Mouse (Mus musculus): ENCODE data around the gene Trpc1. TPM values are rescaled to one million over a fixed set of nuclear protein-coding genes. Genes with fewer than 3 reads are reported as not detected.

The Trpc1 gene
- polyA plus RNA-seq, 1 experiment from 2014 or later, result 5.1 TPM

- Histone ChIP-seq H3K36me3 (ENCODE audit: insufficient read depth, low read length) (no peaks in the 10 kb centered on the region), H3K4me2 (ENCODE audit: low read length) (no peak overlapping the region), H3K27me3 (ENCODE audit: insufficient read depth, low read length) (no peaks in the 10 kb centered on the region), H3K9me3 (replicated peaks; ENCODE audit: low read length) (no peaks in the 10 kb centered on the region), H3K9ac (ENCODE audit: low read depth, low read length) (no peak overlapping the region), H3K4me3 (replicated peaks; ENCODE audit: low read depth, low read length) (no peak overlapping the region), H3K27ac (no peak overlapping the region), H3K4me1 (replicated peaks; ENCODE audit: insufficient read depth, low read length) (no peaks in the 10 kb centered on the region)
- WGBS, result 83% methylated on average over 4 of the region's 4 CpGs
- no peak for DNase-seq (ENCODE audit: low spot score)
- TF ChIP-seq CTCF (IDR thresholded peaks at IDR 0.05; ENCODE audit: low read depth), result no peak
- ATAC-seq (replicated peaks; ENCODE audit: low FRiP score, low read depth), result no peak
Observed at GRCm38 (mm10) chr9:95699273-95699672, 50.9 kb downstream of the Trpc1 start.

GRCm38 (mm10) chr9:95697808-95698207 lies 52.4 kb downstream of the Trpc1 start:
- ATAC-seq (replicated peaks; ENCODE audit: low FRiP score, low read depth), result no peak
- H3K4me2 ChIP-seq (ENCODE audit: low read length), result no peak overlapping the region
- no peak overlapping the region for H3K9ac ChIP-seq (ENCODE audit: low read depth, low read length)
- no peaks in the 10 kb centered on the region for H3K4me1 ChIP-seq (replicated peaks; ENCODE audit: insufficient read depth, low read length)
- peak; percentile 73 for TF ChIP-seq CTCF (IDR thresholded peaks at IDR 0.05; ENCODE audit: low read depth)
- no peak overlapping the region for H3K4me3 ChIP-seq (replicated peaks; ENCODE audit: low read depth, low read length)
- no peaks in the 10 kb centered on the region for H3K27me3 ChIP-seq (ENCODE audit: insufficient read depth, low read length)
- no peaks in the 10 kb centered on the region for H3K36me3 ChIP-seq (ENCODE audit: insufficient read depth, low read length)
- WGBS, result 52% methylated on average over 2 of the region's 2 CpGs
- no peak overlapping the region for H3K27ac ChIP-seq
- H3K9me3 ChIP-seq (replicated peaks; ENCODE audit: low read length), result no peaks in the 10 kb centered on the region
- peak; percentile 19 for DNase-seq (ENCODE audit: low spot score)

- H3K36me3 ChIP-seq (ENCODE audit: insufficient read depth, low read length), result no peaks in the 10 kb centered on the region
- ATAC-seq (replicated peaks; ENCODE audit: low FRiP score, low read depth) (no peak), DNase-seq (ENCODE audit: low spot score) (no peak)
- no peak overlapping the region for H3K27ac ChIP-seq
- no peak overlapping the region for H3K4me2 ChIP-seq (ENCODE audit: low read length)
- H3K27me3 ChIP-seq (ENCODE audit: insufficient read depth, low read length), result no peaks in the 10 kb centered on the region
- H3K4me1 ChIP-seq (replicated peaks; ENCODE audit: insufficient read depth, low read length), result no peaks in the 10 kb centered on the region
- H3K9ac ChIP-seq (ENCODE audit: low read depth, low read length), result no peak overlapping the region
- H3K4me3 ChIP-seq (replicated peaks; ENCODE audit: low read depth, low read length), result no peak overlapping the region
- no peaks in the 10 kb centered on the region for H3K9me3 ChIP-seq (replicated peaks; ENCODE audit: low read length)
- no peak for TF ChIP-seq CTCF (IDR thresholded peaks at IDR 0.05; ENCODE audit: low read depth)
- 38% methylated on average over 6 of the region's 6 CpGs for WGBS
Observed at GRCm38 (mm10) chr9:95696581-95696980, 53.6 kb downstream of the Trpc1 start.

DNA sequence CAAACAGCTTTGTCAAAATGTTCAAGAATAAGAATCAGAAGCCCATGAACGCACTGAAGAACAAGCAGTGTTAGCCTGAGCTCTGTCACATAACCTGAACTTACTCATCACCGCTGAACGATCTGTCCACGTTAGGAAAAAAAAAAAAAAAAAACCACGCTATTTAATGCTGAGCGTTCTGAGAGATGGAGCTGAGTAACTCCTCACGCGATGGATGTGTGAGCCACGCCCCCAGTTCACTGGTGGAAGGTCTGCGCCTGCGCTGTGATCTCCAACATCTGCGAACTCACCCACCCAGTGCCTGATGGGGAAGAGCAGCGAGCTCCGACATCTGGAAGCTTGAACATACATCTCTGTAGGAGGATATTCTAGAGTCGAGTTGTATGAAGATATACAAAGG lies 55.2 kb downstream of the Trpc1 start:
- Histone ChIP-seq H3K27me3 (ENCODE audit: insufficient read depth, low read length) (no peaks in the 10 kb centered on the region), H3K27ac (no peak overlapping the region), H3K4me2 (ENCODE audit: low read length) (no peak overlapping the region), H3K9ac (ENCODE audit: low read depth, low read length) (no peak overlapping the region), H3K4me3 (replicated peaks; ENCODE audit: low read depth, low read length) (no peak overlapping the region), H3K4me1 (replicated peaks; ENCODE audit: insufficient read depth, low read length) (no peaks in the 10 kb centered on the region), H3K36me3 (ENCODE audit: insufficient read depth, low read length) (no peaks in the 10 kb centered on the region), H3K9me3 (replicated peaks; ENCODE audit: low read length) (no peaks in the 10 kb centered on the region)
- no peak for TF ChIP-seq CTCF (IDR thresholded peaks at IDR 0.05; ENCODE audit: low read depth)
- ATAC-seq (replicated peaks; ENCODE audit: low FRiP score, low read depth), result no peak
- no peak for DNase-seq (ENCODE audit: low spot score)
- WGBS, result 88% methylated on average over 15 of the region's 15 CpGs

- WGBS, result 72% methylated on average over 12 of the region's 12 CpGs
- H3K9ac ChIP-seq (ENCODE audit: low read depth, low read length), result no peak overlapping the region
- no peak overlapping the region for H3K4me3 ChIP-seq (replicated peaks; ENCODE audit: low read depth, low read length)
- H3K27me3 ChIP-seq (ENCODE audit: insufficient read depth, low read length), result no peaks in the 10 kb centered on the region
- no peaks in the 10 kb centered on the region for H3K9me3 ChIP-seq (replicated peaks; ENCODE audit: low read length)
- H3K27ac ChIP-seq, result no peak overlapping the region
- no peaks in the 10 kb centered on the region for H3K4me1 ChIP-seq (replicated peaks; ENCODE audit: insufficient read depth, low read length)
- ATAC-seq (replicated peaks; ENCODE audit: low FRiP score, low read depth) (no peak), DNase-seq (ENCODE audit: low spot score) (no peak)
- H3K36me3 ChIP-seq (ENCODE audit: insufficient read depth, low read length), result no peaks in the 10 kb centered on the region
- no peak overlapping the region for H3K4me2 ChIP-seq (ENCODE audit: low read length)
- TF ChIP-seq CTCF (IDR thresholded peaks at IDR 0.05; ENCODE audit: low read depth), result no peak
Observed at GRCm38 (mm10) chr9:95694526-95694925, 55.6 kb downstream of the Trpc1 start.

DNA sequence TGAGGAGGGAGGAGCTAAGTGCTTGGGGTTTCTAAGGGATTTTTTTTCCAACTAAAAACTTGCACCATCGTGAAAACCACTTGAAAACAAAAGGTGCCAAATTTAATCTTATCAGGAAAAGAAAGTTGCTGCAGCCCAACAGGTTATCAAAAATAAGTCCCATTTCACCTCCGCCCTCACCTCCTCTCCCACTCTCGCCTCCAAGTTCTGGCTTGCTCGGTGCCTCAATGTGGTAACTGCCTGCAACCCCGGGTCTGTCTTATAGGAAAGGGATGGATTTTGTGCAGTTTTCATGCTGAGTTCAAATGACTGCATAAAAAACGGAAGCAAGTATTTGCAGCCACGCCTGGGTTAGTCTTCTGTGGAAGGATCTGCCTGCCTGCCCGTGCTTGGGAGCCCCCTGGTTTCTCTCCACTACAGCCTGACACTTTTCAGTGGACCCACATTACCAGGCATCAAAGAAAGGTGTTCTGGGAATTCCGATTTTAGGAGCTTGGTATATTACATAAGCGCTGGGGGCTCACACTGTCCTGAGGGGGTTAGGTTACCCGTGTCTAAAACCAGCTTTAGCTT lies 56.6 kb downstream of the Trpc1 start:
- H3K4me3 ChIP-seq (replicated peaks; ENCODE audit: low read depth, low read length), result 0 out of 2 replicates have a peak overlapping the region, but pooled peaks have one; percentile 2
- no peak for TF ChIP-seq CTCF (IDR thresholded peaks at IDR 0.05; ENCODE audit: low read depth)
- no peaks in the 10 kb centered on the region for H3K4me1 ChIP-seq (replicated peaks; ENCODE audit: insufficient read depth, low read length)
- no peaks in the 10 kb centered on the region for H3K9me3 ChIP-seq (replicated peaks; ENCODE audit: low read length)
- ATAC-seq (replicated peaks; ENCODE audit: low FRiP score, low read depth) (no peak), DNase-seq (ENCODE audit: low spot score) (no peak)
- H3K4me2 ChIP-seq (ENCODE audit: low read length), result peak overlapping the region; percentile 39
- no peaks in the 10 kb centered on the region for H3K27me3 ChIP-seq (ENCODE audit: insufficient read depth, low read length)
- no peak overlapping the region for H3K27ac ChIP-seq
- no peaks in the 10 kb centered on the region for H3K36me3 ChIP-seq (ENCODE audit: insufficient read depth, low read length)
- 51% methylated on average over 11 of the region's 11 CpGs for WGBS
- H3K9ac ChIP-seq (ENCODE audit: low read depth, low read length), result no peak overlapping the region

DNA sequence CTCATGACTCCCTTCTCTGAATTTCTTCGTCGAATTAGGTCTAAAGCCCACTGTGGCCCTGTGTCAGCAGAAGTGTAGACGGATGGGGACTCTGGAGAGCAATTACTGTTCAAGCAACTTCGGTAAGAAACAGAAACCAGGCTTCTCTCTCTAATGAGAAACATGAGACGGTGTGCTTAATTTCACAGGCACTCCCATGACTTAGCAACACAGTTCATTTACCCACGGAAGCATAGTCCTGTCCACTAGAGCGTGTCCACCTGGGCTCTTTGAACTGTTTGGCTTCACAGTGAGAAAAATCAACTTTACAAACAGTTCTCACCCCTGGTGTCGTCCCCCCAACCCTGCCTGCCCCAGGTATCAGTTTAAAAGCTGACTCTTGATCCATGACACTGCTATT lies 57.4 kb downstream of the Trpc1 start:
- ATAC-seq (replicated peaks; ENCODE audit: low FRiP score, low read depth) (peak; percentile 83), DNase-seq (ENCODE audit: low spot score) (peak; percentile 59)
- H3K27ac ChIP-seq, result peak overlapping the region; percentile 57
- H3K4me3 ChIP-seq (replicated peaks; ENCODE audit: low read depth, low read length), result 0 out of 2 replicates have a peak overlapping the region, but pooled peaks have one; percentile 4
- no peaks in the 10 kb centered on the region for H3K4me1 ChIP-seq (replicated peaks; ENCODE audit: insufficient read depth, low read length)
- no peaks in the 10 kb centered on the region for H3K27me3 ChIP-seq (ENCODE audit: insufficient read depth, low read length)
- peak overlapping the region; percentile 44 for H3K4me2 ChIP-seq (ENCODE audit: low read length)
- no peaks in the 10 kb centered on the region for H3K36me3 ChIP-seq (ENCODE audit: insufficient read depth, low read length)
- H3K9ac ChIP-seq (ENCODE audit: low read depth, low read length), result no peak overlapping the region
- 23% methylated on average over 8 of the region's 8 CpGs for WGBS
- no peak for TF ChIP-seq CTCF (IDR thresholded peaks at IDR 0.05; ENCODE audit: low read depth)
- H3K9me3 ChIP-seq (replicated peaks; ENCODE audit: low read length), result no peaks in the 10 kb centered on the region

Measured in kidney, postnatal 0 days (tissue).